Mouse (Mus musculus): ENCODE results near the gene Retreg3.

Gene Retreg3

GRCm38 (mm10) chr11:101047502-101047901 is 72.2 kb downstream of the Retreg3 start:
- no peak for DNase-seq

DNA sequence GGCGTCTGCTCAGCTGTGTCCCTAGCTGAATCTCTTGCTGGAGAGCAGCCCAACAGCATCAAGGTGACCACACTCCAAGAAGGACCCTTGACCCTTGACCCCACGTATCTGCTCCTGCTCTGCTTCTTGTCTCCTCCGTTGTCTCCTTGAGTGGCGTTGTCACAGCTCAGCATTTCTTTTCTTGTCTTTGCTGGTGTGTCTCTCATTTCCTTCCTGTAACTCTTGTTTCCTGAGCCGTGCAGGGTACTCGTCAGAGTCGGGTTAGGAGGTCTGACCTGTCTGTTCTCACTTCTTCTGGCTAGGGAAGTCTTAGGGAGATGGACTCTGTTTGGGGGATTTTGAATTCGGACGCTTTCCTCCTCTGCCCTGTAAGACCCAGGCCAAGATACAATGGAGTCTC is 73.3 kb downstream of the Retreg3 start:
- no peak for DNase-seq

All from kidney, adult 8-10 months (tissue).